Mouse (Mus musculus) testis, adult 2 months (tissue): ENCODE data around the gene Traip.

Experiments
- CTCF ChIP-seq: fragments of 200-500 bp; IDR thresholded peaks from 2 replicates; pipeline ENCODE4 v1.5.1; 2012; ENCODE audit warnings: low read depth, mild to moderate bottlenecking, inconsistent platforms, low read length, moderate library complexity; ENCODE audit not compliant: control insufficient read depth, insufficient read depth, insufficient replicate concordance
- POLR2A ChIP-seq: fragments of 200-500 bp; IDR thresholded peaks from 2 replicates; pipeline ENCODE4 v1.6.1; 2012; ENCODE audit warnings: low read depth, mild to moderate bottlenecking, inconsistent platforms, low read length, moderate library complexity; ENCODE audit not compliant: control insufficient read depth

DNA sequence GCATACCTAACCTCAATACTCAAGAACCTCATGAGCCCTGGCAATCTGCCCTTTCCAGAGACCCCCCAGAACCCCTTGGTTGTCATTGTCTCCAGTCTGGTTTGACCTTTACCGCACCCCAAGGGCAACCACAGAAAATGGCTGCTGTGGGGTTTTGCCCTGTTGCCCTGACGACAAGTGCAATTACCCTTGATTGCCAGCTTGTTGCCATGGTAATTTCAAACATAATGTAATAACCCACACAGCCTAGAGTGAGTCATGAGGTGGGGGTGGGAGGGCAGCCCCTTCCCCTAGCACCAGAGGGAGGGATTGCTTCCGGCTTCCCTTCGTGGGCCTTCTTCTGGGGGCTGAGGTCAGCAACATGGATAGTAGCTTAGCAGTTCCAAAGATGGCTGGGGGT, 17.7 kb upstream of the Traip start:
- TF ChIP-seq CTCF (no peak), POLR2A (no peak)
